Mouse (Mus musculus): ENCODE measurements around the gene Hadha. TPM values are rescaled to one million over a fixed set of nuclear protein-coding genes. Genes with fewer than 3 reads are reported as not detected.

Hadha gene
- 100 to 1,000 TPM; 271 to 383 TPM for total RNA-seq (2021)
- long read RNA-seq, experiment 1, full-length matches to known transcripts: 317 of 388 reads
- long read RNA-seq, experiment 1, partial matches to known transcripts: 61 of 388 reads
- long read RNA-seq, experiment 1, other reads (novel, unspliced or antisense): 10 of 388 reads
- long read RNA-seq, experiment 2, full-length matches to known transcripts: 450 of 505 reads
- long read RNA-seq, experiment 2, partial matches to known transcripts: 39 of 505 reads
- long read RNA-seq, experiment 2, other reads (novel, unspliced or antisense): 16 of 505 reads

DNA sequence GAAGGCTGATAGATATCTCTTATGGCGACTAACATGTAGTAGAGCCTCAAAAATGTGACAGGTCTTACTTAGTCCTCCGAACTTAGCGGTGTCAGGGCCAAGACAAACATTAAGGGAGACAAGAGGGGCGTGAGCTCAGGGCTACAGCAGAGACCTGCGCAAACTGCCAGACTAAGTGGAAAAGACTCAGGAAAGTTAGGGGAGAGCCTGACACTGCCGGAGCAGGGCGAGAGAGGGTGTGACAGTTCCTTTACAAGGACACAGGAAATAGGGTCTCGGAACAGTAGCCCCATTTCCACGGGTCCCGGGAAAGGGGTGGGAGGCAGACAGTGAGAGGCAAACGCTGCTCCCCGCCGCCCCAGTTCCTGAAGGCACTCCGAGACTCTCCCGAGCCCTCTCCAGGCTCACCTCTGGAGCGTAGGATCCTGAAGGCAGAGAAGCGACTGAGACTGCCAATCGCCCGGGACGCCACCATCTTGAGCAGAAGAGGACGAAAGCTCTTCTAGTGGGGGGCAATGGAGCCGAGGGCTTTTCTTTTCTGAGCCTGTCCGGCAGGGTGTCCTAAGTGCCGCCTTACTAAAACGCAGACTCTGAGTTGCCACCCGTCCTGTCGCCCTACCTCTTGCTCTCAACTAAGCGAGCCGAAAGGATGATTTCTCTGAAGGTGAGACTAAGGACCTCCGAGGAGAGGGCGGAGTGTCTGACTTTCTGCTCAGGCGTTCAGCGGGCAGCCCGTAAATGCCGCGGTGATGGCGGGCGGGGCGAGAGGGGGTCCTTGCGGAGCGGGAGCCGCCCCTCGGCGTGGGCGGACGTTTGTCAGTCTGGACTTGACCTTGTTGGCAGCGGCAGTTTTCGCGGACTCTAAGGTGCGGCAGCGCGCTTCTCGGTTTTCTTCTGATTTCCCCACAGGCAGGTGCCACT is at the start of gene Hadha, which contains the start of gene Hadhb:
Gene Hadha, minus strand, starts transcription at position 689 of the 921 bp plus-strand sequence.
Gene Hadhb, plus strand, starts transcription at position 775 of the 921 bp plus-strand sequence.
- peak; percentile 94 for DNase-seq
- intact Hi-C loops (cut with DNase I; ENCODE audit: low total_unique reads): no loop called here

GRCm38 (mm10) chr5:30204441-30204840 is 49.5 kb upstream of the Hadha start:
- DNase-seq: no peak
- intact Hi-C loops (cut with DNase I; ENCODE audit: low total_unique reads): no loop called here

GRCm38 (mm10) chr5:30203216-30203885 is 48.4 kb upstream of the Hadha start:
- DNase-seq: no peak
- intact Hi-C loops (cut with DNase I; ENCODE audit: low total_unique reads): no loop called here

DNA sequence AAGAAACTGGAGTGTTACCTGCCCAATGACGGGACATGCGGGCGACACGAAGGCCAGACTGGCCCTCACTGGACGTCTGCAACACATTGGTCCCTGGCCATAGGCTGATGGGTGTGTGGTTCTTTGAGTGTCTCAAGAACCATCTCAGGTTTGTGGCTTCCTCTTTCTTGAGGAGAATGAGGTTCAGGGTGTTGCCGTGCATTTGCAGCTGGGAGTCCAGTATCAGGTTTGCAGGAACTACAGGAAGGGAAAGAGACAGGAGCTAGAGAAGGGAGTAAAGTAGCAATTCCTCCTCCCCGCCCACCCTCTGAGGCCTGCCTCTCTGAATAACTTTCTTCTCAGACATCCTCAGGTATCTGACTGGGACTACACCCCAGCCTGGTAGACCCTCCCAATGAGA is 47.3 kb upstream of the Hadha start:
- intact Hi-C loops (cut with DNase I; ENCODE audit: low total_unique reads): no loop called here
- DNase-seq: no peak

DNA sequence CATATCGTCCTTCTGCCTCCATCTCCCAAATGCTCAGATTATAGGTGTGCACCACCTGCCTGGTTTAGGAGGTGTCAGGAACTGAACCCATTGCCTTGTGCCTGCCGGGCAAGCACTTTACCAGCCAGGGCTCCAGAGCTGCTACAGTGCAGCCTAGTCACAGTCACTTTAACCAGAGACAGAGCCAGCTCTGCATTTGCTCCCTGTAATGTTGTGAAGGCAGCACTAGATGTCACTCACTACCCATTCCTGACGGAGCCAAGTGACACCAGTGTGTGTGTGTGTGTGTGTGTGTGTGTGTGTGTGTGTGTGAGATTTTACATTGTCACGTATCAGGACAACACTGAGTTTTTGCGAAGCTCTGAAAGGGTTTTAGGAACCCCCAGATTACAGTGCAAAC is 46.6 kb upstream of the Hadha start:
- intact Hi-C loops (cut with DNase I; ENCODE audit: low total_unique reads): no loop called here
- peak; percentile 20 for DNase-seq

- no peak for DNase-seq
- intact Hi-C loops (cut with DNase I; ENCODE audit: low total_unique reads): no loop called here
Observed at GRCm38 (mm10) chr5:30198257-30198656, 43.3 kb upstream of the Hadha start.

DNA sequence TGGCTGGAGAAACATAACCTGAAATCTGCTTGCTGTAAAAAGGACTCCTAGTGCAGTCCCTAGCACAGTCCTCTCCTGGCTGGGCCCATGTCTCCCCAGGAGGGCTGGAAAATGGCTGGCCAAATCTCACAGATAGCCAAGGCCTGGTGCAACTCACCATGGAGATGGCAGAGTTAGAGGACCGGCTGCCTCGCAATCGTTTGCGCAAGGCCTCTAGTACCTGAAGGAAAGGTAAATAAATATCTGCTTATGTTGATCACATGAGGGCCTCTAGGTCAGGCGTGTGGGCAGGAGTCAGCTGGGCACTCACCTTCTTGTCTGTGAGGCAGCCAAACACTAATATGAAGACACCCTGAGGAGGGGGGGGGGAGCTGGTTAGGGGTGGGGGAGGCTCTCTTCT is 40.4 kb upstream of the Hadha start:
- intact Hi-C loops (cut with DNase I; ENCODE audit: low total_unique reads): no loop called here
- DNase-seq: no peak

- no peak for DNase-seq
- intact Hi-C loops (cut with DNase I; ENCODE audit: low total_unique reads): no loop called here
Observed at GRCm38 (mm10) chr5:30192452-30192851, 37.5 kb upstream of the Hadha start.

- intact Hi-C loops (cut with DNase I; ENCODE audit: low total_unique reads): no loop called here
- DNase-seq: no peak
Observed at GRCm38 (mm10) chr5:30187687-30188485, 32.9 kb upstream of the Hadha start.

GRCm38 (mm10) chr5:30175811-30176210 is 20.8 kb upstream of the Hadha start:
- intact Hi-C loops (cut with DNase I; ENCODE audit: low total_unique reads): loop anchor here (5.0 kb wide), 1 partner anchor 34 kb away; no protein-coding TSS in a partner anchor
- DNase-seq: no peak

GRCm38 (mm10) chr5:30172931-30173692 is 18.1 kb upstream of the Hadha start:
- DNase-seq: no peak
- intact Hi-C loops (cut with DNase I; ENCODE audit: low total_unique reads): no loop called here

GRCm38 (mm10) chr5:30172115-30172514 is 17.2 kb upstream of the Hadha start:
- intact Hi-C loops (cut with DNase I; ENCODE audit: low total_unique reads): no loop called here
- no peak for DNase-seq

DNA sequence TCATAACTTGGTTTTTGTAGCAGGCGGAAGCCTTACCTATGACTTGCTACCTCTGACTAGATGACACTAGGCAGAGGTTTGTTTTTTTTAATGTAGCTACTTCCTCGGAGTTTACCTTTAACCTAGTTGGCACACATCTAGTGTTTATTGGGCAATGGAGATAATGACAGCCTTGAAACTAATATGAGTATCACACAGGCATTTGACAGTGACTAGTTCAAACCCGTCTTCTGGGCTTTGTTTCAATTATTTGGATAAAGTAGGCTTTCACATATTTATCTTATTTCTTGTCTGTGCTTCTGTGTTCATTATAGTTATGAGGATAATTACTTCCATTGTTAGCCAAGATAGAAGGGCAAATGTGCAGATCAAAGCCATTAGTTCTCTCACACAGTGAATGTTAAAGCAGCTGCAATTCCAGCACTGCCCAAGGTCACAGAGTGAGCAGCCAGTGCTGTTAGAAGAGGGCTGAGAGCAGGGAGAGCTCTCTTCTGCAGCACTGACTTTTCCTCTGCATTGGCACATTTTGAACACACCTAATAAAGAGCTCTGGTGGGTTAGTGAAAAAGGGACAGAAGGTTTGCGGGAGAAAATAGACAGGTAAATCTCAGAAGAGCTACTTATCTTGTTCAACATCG is 15.5 kb upstream of the Hadha start:
- intact Hi-C loops (cut with DNase I; ENCODE audit: low total_unique reads): no loop called here
- DNase-seq: no peak

DNA sequence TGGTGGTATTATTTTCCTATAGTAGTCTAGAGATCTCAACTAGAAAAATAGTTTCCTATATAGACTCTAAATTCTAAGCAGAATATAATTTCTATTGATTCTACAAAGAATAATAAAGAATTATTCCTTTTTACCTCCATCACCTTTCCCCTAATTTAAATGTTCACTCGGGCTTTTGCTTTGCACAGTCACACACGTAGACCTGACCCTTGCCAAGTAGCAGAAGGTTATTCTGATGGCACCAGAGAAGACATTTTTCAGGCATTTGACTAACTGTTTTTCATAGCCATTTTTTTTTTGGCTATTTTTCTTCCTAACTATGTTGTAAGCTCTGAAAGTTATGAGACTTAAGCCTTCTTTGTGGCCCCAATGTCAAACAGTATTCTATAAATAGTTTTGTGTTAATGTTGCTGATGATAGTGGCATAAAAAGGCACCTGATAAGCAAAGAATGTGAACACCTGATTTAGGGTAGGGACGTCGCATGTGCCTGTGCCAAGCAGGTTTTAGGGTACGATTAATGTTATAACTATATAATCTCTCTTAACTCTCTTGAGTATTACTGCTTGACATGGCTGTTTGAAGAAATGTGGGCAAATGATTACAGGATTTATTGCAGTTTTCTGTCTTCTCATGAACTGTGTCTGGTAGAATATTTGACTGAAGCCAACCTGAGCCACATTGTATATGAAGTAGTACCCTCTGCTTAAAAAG is 10.4 kb upstream of the Hadha start:
- intact Hi-C loops (cut with DNase I; ENCODE audit: low total_unique reads): no loop called here

GRCm38 (mm10) chr5:30162339-30162738 is 7.4 kb upstream of the Hadha start:
- no peak for DNase-seq
- intact Hi-C loops (cut with DNase I; ENCODE audit: low total_unique reads): no loop called here

More for the DNA sequence above, 10.4 kb upstream of the Hadha start:
- no peak for DNase-seq

- no peak for DNase-seq
- intact Hi-C loops (cut with DNase I; ENCODE audit: low total_unique reads): no loop called here
Observed at GRCm38 (mm10) chr5:30161836-30162235, 6.9 kb upstream of the Hadha start.

DNA sequence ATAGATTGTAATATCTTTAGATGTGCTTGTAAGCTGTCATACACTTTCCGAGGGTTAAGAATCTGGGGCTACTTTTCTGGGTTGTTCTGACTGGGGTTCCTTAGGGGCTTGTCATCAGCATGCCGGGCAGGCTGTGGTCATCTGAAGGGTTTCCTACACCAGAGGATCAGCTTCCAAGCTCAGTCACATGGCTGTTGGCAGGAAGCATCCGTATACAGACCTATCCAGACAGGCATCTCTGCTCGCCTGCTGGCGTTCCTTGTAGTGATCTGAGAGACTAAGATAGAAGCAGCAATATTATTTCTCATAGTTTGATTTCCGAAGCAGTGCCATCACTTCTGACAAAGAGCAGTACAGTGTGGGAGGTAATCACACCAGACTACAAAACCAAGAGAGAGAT is 4.6 kb upstream of the Hadha start:
- peak; percentile 46 for DNase-seq
- intact Hi-C loops (cut with DNase I; ENCODE audit: low total_unique reads): no loop called here

Data from gastrocnemius, postnatal 14 days (tissue).